Mouse (Mus musculus) mature B cell (primary cell): Measurements from ENCODE around the gene Prrc2b.

Source experiments
- in situ Hi-C: fragments of 300-500 bp; cut with MboI; formaldehyde crosslinking; loops from 2 replicates; pipeline ENCODE4 v1.14.3; 2019

Gene Prrc2b

GRCm38 (mm10) chr2:32162102-32162501, 11.2 kb downstream of the Prrc2b start:
- in situ Hi-C loops: no loop called here

- in situ Hi-C loops: no loop called here
Observed at GRCm38 (mm10) chr2:32162646-32163045, 11.8 kb downstream of the Prrc2b start.

DNA sequence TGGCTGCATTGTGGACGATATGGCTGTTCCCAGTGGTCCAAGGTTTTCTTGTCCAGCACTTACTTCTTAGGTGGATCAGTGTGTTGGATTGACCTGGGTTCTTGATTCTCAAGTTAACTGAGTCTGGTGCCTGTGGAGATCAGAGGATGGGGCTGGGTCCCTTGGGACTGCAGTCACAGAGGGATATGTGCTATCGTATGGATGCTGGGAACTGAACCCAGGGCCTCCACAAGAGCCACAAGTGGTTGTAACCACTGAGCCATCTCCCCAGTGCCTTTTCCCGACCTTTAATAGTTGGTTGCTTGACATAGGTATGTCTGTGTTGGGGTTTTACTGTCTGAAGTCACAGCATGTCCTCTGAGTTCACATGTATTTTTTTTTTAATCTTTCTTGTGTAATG, 12.2 kb downstream of the Prrc2b start:
- in situ Hi-C loops: no loop called here

DNA sequence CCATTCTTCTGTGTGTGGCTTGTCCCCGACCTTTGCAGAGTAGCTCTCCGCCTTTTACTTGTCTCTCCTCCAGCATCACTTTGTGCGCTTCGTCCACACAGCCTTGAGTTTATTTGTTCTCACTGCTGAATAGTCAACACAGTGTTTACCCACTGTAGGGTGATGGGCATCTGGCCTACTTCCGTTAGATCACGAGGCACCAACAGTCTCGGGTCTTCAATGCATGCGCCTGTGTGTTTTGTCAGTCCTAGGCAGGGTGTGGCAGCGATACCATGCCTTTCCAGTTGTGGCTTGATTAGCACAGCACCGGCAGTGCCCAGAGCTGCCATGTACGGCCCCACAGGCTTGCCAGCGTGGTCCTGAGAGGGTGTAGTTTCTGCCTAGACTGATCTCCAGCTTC, 13.6 kb downstream of the Prrc2b start:
- in situ Hi-C loops: no loop called here

DNA sequence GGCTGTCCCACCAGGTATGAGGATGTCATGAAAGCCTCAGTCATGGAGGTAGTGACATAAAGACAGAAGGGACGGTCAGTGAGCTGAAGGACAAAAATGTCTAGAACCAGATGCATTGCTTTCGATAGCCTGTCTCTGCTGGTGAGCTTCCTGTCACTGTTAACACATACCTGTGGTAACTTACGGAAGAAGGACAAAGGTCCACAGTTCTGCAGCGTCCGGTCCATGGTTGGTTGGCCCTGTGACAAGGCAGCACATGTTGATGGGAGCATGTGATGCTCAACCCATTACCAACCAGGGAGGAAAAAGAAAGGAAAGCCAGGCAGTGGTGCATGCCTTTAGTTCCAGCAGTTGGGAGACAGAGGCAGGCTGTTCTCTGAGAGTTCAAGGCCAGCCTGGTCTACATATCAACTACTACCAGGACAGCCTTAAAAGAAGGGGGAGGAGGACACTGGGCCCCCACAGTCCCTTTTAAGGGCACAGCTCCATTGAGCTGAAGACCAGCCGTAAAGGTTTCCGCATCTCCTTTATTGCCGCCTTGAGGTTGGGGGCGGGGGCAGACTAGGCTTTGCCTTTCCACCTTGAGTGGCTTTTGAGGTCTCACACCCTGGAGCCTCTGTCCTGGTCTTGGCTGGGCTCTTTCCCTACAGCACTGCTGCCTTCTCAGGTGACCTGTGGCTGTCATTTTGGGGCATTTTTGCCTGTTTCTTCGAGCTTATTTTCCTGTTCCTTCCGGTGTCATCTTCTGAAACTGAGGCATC, 14.3 kb downstream of the Prrc2b start:
- in situ Hi-C loops: no loop called here

DNA sequence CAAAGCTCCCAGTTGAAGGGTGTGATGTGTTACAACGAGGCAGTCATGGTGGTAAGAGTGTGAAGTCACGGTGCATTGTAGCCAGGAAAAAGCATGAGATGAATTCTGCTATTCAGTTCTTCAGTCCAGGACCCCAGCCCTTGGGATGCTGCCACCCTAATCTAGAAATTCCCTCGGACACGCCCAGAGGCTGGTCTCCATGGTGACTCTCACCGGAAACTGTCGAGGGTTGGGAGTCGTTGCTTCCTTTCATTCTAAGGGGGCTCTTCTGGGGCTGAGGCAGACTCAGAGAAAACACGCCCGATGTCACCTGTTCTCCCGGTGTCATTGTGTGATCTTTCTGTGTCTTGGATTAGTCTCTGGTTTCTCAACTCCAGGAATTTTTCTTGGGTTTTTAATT, 15.7 kb downstream of the Prrc2b start:
- in situ Hi-C loops: no loop called here

GRCm38 (mm10) chr2:32167034-32167770, 16.3 kb downstream of the Prrc2b start:
- in situ Hi-C loops: no loop called here

DNA sequence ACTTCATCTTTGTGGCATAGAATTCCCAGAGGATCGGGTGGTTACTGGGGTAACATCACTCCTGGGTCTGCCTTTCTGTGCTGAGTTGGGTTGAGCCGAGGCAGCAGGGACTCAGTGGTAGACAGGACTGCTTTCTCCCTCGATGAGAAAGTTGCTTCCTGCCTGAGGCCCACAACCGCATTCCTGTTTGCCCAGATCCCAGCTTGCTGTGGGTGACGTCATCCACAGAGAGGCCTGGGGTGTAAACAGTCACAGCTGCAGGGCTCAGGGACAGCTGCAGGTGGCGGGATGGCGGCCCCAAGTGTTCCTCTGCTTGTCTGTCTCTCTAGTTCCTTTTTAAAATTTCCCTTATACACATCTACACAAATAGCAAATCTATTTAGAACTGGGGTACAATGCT, 16.9 kb downstream of the Prrc2b start:
- in situ Hi-C loops: no loop called here

DNA sequence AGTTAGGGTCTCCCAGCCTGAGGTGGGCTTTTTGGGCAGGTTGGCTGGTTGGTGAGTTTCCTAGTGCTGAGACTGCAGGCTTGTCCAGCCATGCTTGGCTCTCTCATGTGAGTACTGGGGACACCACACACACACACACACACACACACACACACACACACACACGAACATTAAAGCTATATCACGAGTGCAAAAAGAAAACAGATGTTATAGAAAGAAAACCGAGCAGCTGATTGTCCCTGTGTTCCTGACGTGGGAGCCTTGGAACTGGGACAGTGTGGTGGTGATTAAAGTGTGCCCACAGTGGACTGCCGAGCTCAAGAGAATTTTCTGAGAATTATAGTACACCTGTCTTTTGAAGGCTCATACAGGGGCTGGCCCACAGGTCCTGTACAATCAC, 18.4 kb downstream of the Prrc2b start:
- in situ Hi-C loops: no loop called here

DNA sequence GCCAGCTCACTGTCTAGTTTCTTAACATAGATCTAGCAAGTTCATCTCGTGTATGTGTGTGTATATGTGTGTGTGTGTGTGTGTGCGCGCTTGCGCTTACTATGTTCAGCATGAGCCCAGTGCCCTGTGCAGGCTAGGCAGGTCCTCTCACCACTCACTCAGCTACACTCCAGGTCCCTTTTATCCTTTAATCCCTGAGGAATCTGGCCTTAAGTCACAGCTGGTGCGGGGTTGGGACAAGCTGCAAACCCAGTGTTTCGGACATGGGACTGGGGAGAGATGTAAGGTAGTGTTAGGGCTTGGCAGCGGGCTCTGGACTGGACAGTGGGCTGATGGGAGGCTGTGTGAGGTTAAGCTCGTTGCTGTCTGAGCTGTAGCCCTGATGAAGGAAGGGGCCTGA, 19.1 kb downstream of the Prrc2b start:
- in situ Hi-C loops: no loop called here

GRCm38 (mm10) chr2:32171658-32172433, 21.0 kb downstream of the Prrc2b start:
- in situ Hi-C loops: no loop called here

- in situ Hi-C loops: no loop called here
Observed at GRCm38 (mm10) chr2:32174170-32174741, 23.4 kb downstream of the Prrc2b start.

DNA sequence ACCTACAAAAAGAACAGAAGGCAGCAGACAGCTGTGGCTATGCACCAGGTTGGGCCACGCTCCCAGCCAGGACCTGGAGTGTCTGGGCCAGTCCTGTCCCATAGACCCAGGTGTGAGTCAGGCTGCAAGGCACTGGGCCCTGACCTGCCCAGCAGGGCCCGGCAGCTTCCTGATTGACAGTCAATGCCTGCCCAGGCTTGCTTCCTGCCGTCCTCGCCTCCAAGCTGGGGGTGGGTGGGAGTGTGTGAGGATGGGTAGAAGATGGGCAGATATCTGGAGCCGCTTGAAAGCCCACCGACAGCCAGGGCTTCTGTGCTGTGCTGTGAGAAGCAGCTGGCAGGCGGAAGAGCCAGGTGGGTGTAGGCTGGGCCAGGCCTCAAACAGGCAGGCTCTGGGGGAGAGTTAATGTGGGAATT, 24.2 kb downstream of the Prrc2b start:
- in situ Hi-C loops: no loop called here

DNA sequence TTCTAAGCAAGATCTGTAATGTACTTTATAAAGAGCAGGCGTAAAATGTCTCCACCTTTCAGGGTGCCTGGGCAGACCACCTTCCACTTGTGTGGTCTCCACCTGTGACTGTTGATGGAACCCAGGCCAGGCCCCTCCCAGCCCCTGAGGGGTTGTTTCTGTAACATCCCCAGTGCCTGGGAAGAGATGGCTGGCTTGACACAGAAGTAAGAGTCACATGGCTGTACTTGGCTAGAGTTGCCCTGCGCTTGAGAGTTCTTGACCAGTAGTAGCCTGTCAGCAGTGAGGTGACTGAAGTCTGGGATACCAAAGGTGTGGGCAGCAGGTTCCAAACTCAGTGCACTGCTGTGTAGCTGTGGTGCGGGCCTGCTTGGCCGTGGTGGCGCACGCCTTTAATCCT, 24.6 kb downstream of the Prrc2b start:
- in situ Hi-C loops: no loop called here

GRCm38 (mm10) chr2:32176848-32177247, 26.0 kb downstream of the Prrc2b start:
- in situ Hi-C loops: no loop called here

DNA sequence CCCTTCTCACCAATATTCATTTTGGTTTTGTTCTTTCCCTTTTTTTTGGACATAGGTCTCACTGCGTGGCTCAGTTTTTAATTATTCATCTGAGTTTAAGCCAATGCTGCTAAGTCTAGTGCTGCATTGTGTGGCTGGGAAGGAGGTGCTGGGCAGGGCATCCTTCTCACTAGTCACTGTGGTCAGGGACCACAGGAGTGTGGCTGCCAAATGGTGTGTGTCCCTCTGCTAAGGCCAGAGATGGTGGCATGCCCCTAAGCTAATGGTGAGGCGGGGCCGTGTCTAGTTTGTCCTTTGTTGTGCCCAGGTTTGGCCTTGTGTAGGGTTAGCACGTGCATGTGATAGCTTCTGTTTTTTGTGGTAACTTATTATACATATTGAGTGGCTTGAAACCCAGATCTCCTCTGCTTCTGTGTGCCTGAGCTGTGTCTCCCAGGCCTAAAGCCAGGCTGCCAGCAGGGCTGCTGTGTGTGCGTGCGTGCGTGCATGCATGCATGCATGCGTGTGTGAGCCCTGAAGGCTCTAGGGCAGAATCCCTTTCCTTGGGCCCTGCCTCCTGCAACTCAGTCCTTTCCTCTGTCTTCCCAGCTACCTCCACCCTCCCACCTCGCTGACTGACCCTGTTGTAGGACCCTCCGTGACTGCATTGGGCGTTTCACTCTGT, 26.6 kb downstream of the Prrc2b start:
- in situ Hi-C loops: no loop called here

DNA sequence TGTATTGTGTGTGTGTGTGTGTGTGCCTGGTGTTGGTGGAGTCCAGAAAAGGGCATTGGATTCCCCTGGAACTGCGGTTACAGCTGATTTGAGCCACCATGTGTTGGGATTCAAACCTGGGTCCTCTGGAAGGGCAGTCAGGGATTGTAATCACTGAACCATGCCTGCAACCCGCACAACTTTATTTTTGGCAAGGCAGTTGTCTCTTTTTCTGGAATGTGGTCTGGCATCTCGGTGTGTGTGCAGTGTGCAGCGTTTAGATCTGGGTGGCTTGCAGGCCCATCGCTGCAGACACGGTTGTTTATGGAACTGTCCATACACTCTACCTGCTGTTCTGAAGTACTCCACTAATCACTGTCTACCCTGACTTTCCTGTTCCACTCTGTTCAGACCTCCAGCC, 28.5 kb downstream of the Prrc2b start:
- in situ Hi-C loops: no loop called here

- in situ Hi-C loops: no loop called here
Observed at GRCm38 (mm10) chr2:32180127-32180526, 29.2 kb downstream of the Prrc2b start.

GRCm38 (mm10) chr2:32181364-32181763, 30.5 kb downstream of the Prrc2b start:
- in situ Hi-C loops: no loop called here

- in situ Hi-C loops: no loop called here
Observed at GRCm38 (mm10) chr2:32182119-32182518, 31.2 kb downstream of the Prrc2b start.

GRCm38 (mm10) chr2:32182676-32183296, 31.9 kb downstream of the Prrc2b start:
- in situ Hi-C loops: no loop called here
